8 mouse cellular contexts compared by ENCODE assay signal in genomic region chrX:145505457-145506201, GRCm38 (mm10). TPM values are rescaled to one million over a fixed set of nuclear protein-coding genes. Genes with fewer than 3 reads are reported as not detected.
DNase-seq lines count a peak whose midpoint lies in the region; ATAC-seq and TF ChIP-seq lines count a peak whose summit lies in the region.

No protein-coding gene starts in this region.

- no peak overlapping the region for H3K27ac ChIP-seq in forebrain, embryonic 13.5 days
- peak overlapping the region; percentile 69 for H3K27ac ChIP-seq in liver, postnatal 0 days (ENCODE audit: low read depth)
- H3K27ac ChIP-seq in neural tube, embryonic 13.5 days (replicated peaks): no peak overlapping the region
- peak overlapping the region; percentile 42 for H3K27ac ChIP-seq in testis, adult 2 months (ENCODE audit: control insufficient read depth, insufficient read depth, low read depth, low read length)

- H3K4me1 ChIP-seq in G1E (ENCODE audit: insufficient read depth, low read depth, low read length): peaks cover 7% of the 10 kb centered on the region
- H3K4me1 ChIP-seq in forebrain, embryonic 13.5 days: no peaks in the 10 kb centered on the region; the same call in 1 of the 2 replicates
- no peaks in the 10 kb centered on the region for H3K4me1 ChIP-seq in liver, postnatal 0 days (ENCODE audit: insufficient read depth)
- H3K4me1 ChIP-seq in neural tube, embryonic 13.5 days (replicated peaks): peaks cover 6% of the 10 kb centered on the region; the same call in 1 of the 2 replicates
- H3K4me1 ChIP-seq in testis, adult 2 months (ENCODE audit: control insufficient read depth, insufficient read depth, low read length): peaks cover 3% of the 10 kb centered on the region; the same call in 1 of the 2 replicates

- H3K27me3 ChIP-seq in G1E (ENCODE audit: insufficient read depth, low read length): no peaks in the 10 kb centered on the region
- no peaks in the 10 kb centered on the region for H3K27me3 ChIP-seq in forebrain, embryonic 13.5 days
- no peaks in the 10 kb centered on the region for H3K27me3 ChIP-seq in liver, postnatal 0 days (ENCODE audit: insufficient read depth, low read length)
- H3K27me3 ChIP-seq in neural tube, embryonic 13.5 days: no peaks in the 10 kb centered on the region
- H3K27me3 ChIP-seq in testis, adult 2 months (ENCODE audit: control insufficient read depth, insufficient read depth, low read length): no peaks in the 10 kb centered on the region

- TF ChIP-seq POLR2A in testis, adult 2 months (IDR thresholded peaks at IDR 0.05; ENCODE audit: control insufficient read depth, low read depth, low read length): 0 out of 2 replicates have a peak, but pooled peaks have one; percentile 17

- no peaks in the 10 kb centered on the region for H3K9me3 ChIP-seq in G1E (replicated peaks)
- H3K9me3 ChIP-seq in forebrain, embryonic 13.5 days (replicated peaks): no peaks in the 10 kb centered on the region
- H3K9me3 ChIP-seq in liver, postnatal 0 days (ENCODE audit: low read length): no peaks in the 10 kb centered on the region
- no peaks in the 10 kb centered on the region for H3K9me3 ChIP-seq in neural tube, embryonic 13.5 days

- DNase-seq in G1E (ENCODE audit: low spot score): peak; percentile 65
- DNase-seq in heart, postnatal 10 days: peak; percentile 77 to 80
- DNase-seq in large intestine, adult 2 months (ENCODE audit: low read depth, low spot score): peak; percentile 52
- peak; percentile 64 for DNase-seq in liver, postnatal 0 days

- peak overlapping the region; percentile 61 for H3K4me2 ChIP-seq in forebrain, embryonic 13.5 days
- peak overlapping the region; percentile 74 for H3K4me2 ChIP-seq in liver, postnatal 0 days (ENCODE audit: low read depth, low read length)
- H3K4me2 ChIP-seq in neural tube, embryonic 13.5 days: peak overlapping the region; percentile 61

- TF ChIP-seq EP300 in liver, postnatal 0 days (IDR thresholded peaks at IDR 0.05; ENCODE audit: low read depth): no peak

- intact Hi-C loops in heart, postnatal 10 days (cut with DNase I): no loop called here

- H3K9ac ChIP-seq in forebrain, embryonic 13.5 days: peak overlapping the region; percentile 43; the same call in 1 of the 2 replicates
- H3K9ac ChIP-seq in liver, postnatal 0 days (replicated peaks): peak overlapping the region; percentile 51; the same call in 1 of the 2 replicates
- H3K9ac ChIP-seq in neural tube, embryonic 13.5 days: peak overlapping the region; percentile 70

- peak; percentile 95 for ATAC-seq in G1E (ENCODE audit: extremely low read depth, insufficient number of reproducible peaks, low FRiP score, poor library complexity, severe bottlenecking)
- ATAC-seq in cerebellum, adult (ENCODE audit: insufficient number of reproducible peaks, low FRiP score, low TSS enrichment): peak; percentile 92
- peak; percentile 96 for ATAC-seq in forebrain, embryonic 13.5 days
- ATAC-seq in liver, postnatal 0 days: peak; percentile 86
- ATAC-seq in neural tube, embryonic 13.5 days (ENCODE audit: low read depth): peak; percentile 94

- WGBS in forebrain, embryonic 13.5 days: 11% methylated on average over 14 of the region's 14 CpGs
- WGBS in large intestine, adult 2 months: 14% methylated on average over 14 of the region's 14 CpGs
- WGBS in liver, postnatal 0 days (ENCODE audit: insufficient replicate concordance): 13% methylated on average over 14 of the region's 14 CpGs
- 19% methylated on average over 14 of the region's 14 CpGs for WGBS in neural tube, embryonic 13.5 days

- H3K36me3 ChIP-seq in G1E (replicated peaks): no peaks in the 10 kb centered on the region
- no peaks in the 10 kb centered on the region for H3K36me3 ChIP-seq in forebrain, embryonic 13.5 days (ENCODE audit: poor library complexity, severe bottlenecking)
- no peaks in the 10 kb centered on the region for H3K36me3 ChIP-seq in liver, postnatal 0 days (replicated peaks; ENCODE audit: insufficient read depth, low read length)
- H3K36me3 ChIP-seq in neural tube, embryonic 13.5 days: no peaks in the 10 kb centered on the region
- H3K36me3 ChIP-seq in testis, adult 2 months (ENCODE audit: control insufficient read depth, insufficient read depth, low read length): no peaks in the 10 kb centered on the region

- H3K4me3 ChIP-seq in G1E (ENCODE audit: low read depth, low read length): peak overlapping the region; percentile 67
- H3K4me3 ChIP-seq in forebrain, embryonic 13.5 days: peak overlapping the region; percentile 50
- H3K4me3 ChIP-seq in liver, postnatal 0 days (ENCODE audit: low read depth, low read length): peak overlapping the region; percentile 55
- peak overlapping the region; percentile 51 for H3K4me3 ChIP-seq in neural tube, embryonic 13.5 days
- peak overlapping the region; percentile 27 for H3K4me3 ChIP-seq in testis, adult 2 months (ENCODE audit: control insufficient read depth, low read depth, low read length)

- TF ChIP-seq CTCF in G1E (IDR thresholded peaks at IDR 0.05; ENCODE audit: low read depth, low read length): no peak
- TF ChIP-seq CTCF in liver, postnatal 0 days (IDR thresholded peaks at IDR 0.05; ENCODE audit: low read depth): no peak
- TF ChIP-seq CTCF in testis, adult 2 months (IDR thresholded peaks at IDR 0.05; ENCODE audit: control insufficient read depth, insufficient read depth, insufficient replicate concordance, low read depth, low read length): no peak

RNA-seq across cellular contexts. Expression of gene Amot, which starts 0.6 kb away (rescaled TPM):
- total RNA-seq in G1E (2014; fragmentation: Nextera tagmentation): 0.83 and 1.8 TPM in 2 replicates
- total RNA-seq in G1E (2017): 0.93 and 1.0 TPM in 2 replicates
- 0.20 and 0.24 TPM in 2 replicates for polyA plus RNA-seq in G1E (2012)
- 11.1 and 13.2 TPM in 2 replicates for polyA plus RNA-seq in forebrain, embryonic 13.5 days (2015; fragmentation: Nextera tagmentation; extraction: Ambion mirVana)
- total RNA-seq in heart, postnatal 10 days (2021): 1 to 10 TPM; 7.3 to 8.0 TPM
- 5.5 and 13.0 TPM in 2 replicates for polyA plus RNA-seq in large intestine, adult 2 months (2012; rRNA removed)
- 4.3 and 4.9 TPM in 2 replicates for polyA plus RNA-seq in liver, postnatal 0 days (2015; fragmentation: Nextera tagmentation; extraction: Ambion mirVana)
- 11.0 and 13.9 TPM in 2 replicates for polyA plus RNA-seq in neural tube, embryonic 13.5 days (2015; fragmentation: Nextera tagmentation; extraction: Ambion mirVana)
- polyA plus RNA-seq in testis, adult 2 months (2012; rRNA removed): 6.3 and 6.8 TPM in 2 replicates

Comparison
In these comparisons a context has a peak if more than half of its experiments do, and no peak if none do; other contexts are left out.
1. H3K27ac ChIP-seq: peak in liver, postnatal 0 days (single experiment) and testis, adult 2 months (single experiment); none in forebrain, embryonic 13.5 days (single experiment) and neural tube, embryonic 13.5 days (single experiment).
2. Peak in every context shown above with its lines, with median percentiles within 50 percentile points of each other: ATAC-seq, DNase-seq, H3K4me3 ChIP-seq, H3K4me2 ChIP-seq and H3K9ac ChIP-seq.